Mouse (Mus musculus) yolk sac, embryonic 10.5 days (tissue): ENCODE results near the gene Zdhhc8.

Experiments
- DNase-seq: peaks from one replicate; pipeline ENCODE4 v3.0.0-alpha.2; 2017; ENCODE audit warnings: low spot score

Gene Zdhhc8

DNA sequence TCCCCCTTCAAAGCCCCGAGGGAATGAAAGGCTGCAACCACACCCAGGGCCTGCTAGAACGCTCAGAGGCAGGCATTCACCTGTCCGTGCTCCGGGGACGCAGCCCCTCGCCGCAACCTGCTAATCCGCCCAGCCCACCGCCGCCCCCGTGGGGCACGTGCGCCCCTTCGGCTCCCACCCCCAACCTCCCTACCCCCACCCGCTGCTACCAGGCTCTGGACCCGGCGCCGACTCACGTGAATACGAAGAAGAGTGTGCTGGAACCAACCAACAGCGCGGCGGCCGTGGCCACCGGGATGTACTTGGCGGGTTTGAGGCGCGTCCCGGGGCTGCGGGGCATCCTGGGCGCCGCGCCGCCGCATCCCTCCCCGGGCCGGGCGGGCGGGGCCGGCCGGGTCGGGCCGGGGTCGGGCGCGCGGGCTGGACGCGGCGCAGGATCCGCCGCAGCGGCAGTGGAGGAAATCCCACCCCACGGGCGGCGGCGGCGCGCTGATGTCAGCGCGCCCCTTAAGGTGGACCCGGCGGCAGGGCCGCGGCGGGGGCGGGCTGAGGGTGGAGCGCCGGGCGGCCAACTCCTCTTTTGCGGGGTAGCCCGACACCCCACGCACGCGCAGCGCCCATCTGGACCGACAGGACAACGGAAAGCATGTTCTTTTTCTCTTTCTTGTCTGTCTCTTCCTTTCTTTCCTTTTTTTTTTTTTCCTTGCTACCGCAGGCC is at the start of gene Zdhhc8:
TSS of gene Zdhhc8 (minus strand) at position 466 of the 718 bp plus-strand sequence.
- peak; percentile 75 for DNase-seq

DNA sequence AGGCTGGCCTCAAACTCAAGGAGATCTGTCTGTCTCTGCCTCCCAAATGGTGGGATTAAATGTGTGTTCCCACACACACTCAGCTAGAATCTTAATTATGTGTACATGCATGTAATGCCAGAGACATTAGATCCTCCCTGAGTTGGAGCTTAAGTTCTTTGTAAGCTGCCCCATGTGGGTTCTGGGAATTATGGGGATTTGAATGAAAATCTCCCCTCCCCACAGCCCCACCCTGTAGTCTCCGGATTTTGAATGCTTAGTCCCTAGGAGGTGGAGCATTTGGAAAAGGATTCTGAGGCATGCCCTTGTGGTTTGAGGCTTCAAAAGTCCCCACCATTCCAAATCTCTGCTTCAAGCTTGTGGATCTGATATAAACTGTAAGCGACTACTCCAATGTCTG is 40.2 kb upstream of the Zdhhc8 start:
- no peak for DNase-seq

DNA sequence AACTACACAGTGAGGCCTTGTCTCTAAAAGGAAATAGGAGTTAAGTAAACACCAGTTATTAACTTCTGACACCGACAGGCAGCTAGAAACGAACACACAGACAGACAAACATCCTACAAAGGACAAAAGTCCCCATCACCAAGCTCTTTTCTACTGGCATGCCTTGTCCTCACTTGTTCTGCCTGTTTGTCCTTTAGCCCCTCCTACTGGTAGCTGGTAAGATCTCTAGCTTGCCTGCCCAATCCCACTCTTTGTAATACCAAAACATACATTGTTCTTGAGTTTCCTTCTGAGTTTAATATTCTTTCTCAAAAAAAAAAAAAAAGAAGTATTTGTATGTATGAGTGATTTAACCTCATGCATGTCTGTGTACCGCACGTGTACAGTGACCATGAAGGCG is 33.2 kb upstream of the Zdhhc8 start:
- no peak for DNase-seq

DNA sequence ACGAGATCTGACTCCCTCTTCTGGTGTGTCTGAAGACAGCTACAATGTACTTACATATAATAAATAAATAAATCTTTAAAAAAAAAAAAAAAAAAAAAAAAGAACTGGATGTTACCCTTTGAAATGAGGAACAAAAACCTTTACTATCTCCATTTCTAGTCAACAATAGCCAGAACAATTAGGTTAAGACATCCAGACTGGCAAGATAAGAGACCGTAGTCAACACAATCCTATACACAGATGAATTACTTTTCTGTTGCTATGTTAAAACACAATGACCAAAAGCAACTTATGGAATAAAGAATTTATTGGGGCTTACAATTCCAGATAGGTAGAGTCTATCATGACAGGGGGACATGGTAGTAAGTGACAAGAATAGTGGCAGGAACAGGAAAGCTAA is 30.1 kb upstream of the Zdhhc8 start:
- no peak for DNase-seq

DNA sequence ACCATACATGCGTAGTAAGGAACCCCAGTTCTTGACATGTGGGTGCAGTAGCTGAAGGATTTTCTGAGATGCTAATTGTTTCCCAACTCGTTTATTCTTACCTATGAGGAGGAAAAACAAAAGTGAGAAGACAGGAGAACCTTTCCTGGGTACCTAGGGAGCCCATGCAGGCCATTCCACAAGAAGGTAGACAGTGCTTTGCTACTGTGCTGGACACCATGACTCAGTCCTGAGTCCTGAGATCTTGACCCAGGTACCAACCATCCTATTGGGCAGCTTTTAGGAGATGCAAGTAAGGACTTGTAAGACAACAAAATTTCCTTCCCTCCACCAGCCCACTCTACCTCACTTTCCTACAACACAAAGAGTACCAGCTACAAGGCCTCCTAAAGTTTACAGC is 23.3 kb upstream of the Zdhhc8 start, which contains the start of gene Gm49776:
TSS of gene Gm49776 (minus strand) at position 101 of the 400 bp plus-strand sequence.
- no peak for DNase-seq

DNA sequence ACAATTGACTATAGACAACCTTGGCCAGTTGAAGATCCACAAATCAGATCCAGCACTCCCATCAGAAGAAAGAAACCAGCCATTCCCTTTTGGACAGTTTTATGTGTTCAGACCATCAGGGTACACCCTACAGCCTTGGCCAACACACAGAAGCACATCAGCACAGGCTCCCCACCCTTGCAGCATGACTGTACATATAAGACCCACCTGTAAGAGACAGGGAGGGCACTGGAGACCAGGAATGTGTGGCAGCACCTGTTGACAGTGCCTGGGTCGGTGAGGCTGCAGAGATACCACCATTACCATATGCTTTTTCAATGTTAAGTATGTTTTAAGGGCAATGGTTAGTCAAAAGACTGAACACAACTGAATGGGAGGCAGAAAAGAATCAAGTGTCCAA is 18.9 kb upstream of the Zdhhc8 start:
- DNase-seq, result no peak

DNA sequence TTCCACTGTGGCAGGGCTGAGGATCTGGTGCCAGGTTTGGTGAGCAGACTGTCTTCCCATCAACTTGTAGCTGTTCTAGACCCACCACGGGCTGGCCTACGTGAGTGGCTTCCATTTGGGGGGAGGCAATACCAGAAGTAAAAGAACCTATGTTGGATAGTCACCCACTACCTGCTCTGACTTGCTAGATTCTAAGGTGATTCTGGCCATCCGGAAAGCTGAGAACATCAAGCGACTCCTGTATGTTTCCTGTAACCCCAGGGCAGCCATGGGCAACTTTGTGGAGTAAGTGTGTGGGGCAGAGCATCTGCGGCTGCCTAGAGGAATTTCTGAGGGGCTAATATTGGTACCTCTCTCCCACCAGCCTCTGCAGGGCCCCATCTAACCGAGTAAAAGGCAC is 17.8 kb upstream of the Zdhhc8 start:
- no peak for DNase-seq

DNA sequence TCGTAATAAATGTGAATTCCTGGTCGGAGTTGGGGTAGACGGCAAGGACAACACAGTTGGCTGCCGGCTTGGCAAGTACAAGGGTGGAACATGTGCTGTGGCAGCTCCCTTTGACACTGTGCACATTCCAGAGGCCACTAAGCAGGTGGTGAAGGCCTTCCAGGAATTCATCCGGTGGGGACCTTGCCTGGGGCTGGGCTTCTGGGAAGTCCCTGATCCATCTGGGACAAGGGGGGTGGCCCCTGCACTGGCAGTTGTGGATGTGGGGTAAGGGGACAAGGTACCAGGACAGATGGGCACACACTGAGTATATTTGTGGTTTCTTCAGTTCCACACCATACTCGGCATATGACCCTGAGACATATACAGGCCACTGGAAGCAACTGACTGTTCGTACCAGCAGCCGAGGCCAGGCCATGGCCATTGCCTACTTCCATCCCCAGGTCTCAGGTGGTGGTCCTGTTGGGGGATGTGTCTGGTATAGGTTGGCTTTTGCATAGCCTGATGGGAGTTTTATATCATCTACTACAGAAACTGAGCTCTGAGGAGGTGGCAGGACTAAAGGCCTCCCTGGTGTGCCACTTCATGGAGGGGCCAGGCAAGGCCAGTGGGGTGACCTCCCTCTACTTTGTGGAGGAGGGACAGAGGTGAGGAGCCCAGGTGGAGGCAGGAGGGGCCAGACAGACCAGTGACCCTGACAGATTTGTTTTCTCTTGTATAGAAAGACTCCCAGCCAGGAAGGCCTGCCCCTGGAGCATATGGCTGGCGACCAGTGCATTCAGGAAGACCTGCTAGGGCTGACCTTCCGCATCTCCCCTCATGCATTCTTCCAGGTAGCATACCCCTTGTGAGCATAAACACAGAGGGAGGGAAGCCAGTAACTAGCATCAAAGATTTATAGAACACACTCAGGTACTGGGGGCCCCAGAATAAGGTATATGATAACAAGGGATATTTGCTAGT is 16.2 kb upstream of the Zdhhc8 start:
- DNase-seq, result peak; percentile 49

DNA sequence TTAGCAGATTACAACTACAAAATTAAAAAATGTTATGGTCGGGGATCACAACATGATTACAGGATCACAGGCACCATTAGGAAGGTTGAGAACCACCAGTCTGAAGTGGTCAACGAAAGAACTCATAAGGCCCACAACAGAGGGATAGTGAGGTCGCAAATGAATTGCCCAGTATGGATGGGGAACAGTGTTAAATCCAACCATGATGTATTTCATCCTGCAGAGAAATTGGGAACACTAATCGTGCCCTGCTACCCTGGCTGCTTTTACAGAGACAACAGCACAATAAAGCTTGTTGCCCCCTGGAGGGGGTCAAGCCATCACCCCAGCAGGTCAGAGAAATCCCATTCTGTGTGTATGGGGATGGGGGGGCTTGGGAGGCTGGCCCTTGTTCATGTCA is 15.3 kb upstream of the Zdhhc8 start:
- no peak for DNase-seq

DNA sequence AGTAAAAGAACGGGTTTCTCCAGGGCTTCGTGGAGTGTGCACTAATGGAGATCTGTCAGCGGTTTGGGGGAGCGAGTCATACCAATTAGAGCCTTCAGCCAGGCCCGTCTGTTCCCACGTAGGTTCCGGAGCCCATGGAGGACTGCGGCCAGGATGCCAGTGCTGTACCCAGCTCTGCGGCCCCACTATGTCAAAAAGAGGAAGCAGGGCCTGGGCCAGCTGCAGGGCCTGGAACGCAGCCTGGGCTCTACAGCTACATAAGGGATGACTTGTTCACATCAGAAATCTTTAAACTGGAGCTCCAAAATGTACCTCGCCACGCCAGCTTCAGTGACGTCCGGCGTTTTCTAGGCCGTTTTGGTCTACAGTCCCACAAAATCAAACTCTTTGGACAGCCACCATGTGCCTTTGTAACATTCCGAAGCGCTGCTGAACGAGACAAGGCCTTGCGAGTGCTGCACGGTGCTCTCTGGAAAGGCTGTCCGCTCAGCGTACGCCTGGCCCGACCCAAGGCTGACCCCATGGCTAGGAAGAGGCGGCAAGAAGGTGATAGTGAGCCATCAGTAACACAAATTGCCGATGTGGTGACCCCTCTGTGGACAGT is 14.5 kb upstream of the Zdhhc8 start:
- peak; percentile 58 for DNase-seq

DNA sequence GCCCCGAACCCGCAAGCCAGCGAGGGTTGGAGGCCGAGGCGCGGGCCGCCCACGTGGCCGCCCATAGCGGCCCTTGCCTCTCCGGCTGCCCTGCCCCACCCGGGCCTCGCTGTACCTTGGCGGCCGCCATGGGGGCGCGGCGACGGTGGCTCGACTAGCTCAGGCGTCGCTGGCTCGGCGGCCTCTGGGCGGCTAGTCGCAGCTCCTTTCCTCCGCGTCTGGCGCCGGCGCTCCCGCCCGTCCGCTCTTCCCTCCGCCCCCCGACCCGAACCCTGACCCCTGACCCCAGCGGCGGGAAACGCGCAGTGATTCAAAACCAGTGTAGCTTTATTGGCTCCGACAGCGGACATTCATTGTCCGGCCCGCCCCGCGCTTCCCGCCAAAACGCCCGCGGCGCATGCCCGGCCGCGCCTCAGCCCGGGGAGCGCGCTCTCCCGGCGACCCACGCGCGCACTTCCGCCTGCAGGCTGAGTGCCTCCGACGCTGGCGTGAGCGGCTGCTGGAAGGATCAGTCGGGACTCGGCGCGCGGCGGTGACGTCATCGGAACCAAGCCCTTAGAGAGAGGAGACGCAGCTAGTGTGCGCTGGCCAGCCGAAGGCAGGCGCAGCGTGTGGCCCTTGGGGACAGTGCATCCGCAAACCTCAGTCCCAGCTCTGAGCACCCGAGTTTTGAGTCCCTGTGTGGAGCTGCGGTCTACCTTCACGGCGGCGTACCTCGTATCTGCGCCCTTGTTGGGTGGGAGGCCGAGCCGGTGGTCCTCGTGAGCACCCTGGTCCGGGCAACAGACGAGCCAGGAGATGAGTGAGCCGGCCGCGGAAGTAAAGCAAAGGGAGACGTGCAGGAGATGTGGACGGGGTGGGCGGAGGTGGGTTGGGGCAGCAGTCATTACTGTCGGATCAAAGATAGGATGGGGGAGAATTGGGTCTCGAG is 13.8 kb upstream of the Zdhhc8 start, which contains the start of the genes Trmt2a and Ranbp1:
TSS of gene Trmt2a (plus strand) at position 247 of the 931 bp plus-strand sequence.
TSS of gene Ranbp1 (minus strand) at position 300 of the 931 bp plus-strand sequence.
- DNase-seq, result peak; percentile 98

DNA sequence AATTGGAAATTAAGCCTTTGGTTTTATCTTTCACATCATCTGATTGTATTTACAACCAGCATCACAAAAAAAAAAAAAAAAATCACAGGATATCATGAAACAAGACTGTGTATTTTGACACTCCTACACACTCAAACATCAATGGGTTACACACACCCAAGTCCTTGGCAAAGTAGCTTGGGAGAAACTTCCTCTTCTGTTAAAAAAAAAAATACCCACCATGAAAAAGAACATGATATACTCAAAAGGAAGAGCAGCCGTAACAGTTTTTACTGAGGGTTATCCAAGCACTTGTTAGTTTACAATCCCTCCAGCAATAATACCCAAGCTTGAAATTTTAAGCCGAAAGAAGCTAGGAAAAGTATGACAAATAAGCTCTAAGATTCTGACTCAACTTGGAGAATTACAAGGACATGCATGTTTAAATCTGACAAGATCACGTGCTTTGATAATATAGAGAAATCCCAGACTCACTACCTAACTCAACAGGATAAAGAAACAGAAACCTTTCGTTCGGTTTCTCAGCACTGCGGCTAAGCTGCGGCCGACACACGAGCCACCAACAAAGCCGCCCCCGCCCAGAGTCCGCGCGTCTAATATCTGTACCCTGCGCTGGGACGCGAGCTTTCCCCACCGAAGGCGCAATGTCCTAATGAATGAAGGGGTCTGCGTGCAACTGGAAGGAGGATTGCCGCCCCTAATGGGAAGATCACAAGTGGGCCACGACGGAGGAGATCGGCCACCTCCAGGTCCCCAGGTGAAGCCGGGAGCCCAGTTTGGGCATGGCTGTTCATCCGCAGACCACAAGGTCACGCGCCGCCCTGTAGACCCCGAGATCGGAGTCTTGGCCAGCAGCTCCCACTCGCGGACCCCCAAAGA is 12.8 kb upstream of the Zdhhc8 start:
- no peak for DNase-seq

DNA sequence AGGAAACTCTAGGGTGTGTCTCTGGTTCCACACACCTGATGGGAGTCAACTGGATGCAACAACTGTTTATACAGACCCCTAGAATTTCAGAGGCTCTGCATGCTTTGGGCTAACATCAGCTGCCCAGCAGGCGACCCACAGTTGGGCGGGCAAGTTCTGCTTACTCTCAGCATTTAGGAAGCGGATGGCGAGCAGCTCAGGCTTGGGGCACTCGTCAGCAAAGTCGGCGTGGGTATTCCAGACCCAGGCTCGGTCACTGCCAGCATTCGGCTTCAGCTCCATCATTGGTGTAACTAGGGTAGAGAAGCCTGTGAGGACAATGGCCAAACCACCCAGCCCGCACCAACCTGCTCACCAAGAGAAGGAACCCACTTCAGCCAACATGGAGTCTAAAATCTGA is 6.6 kb upstream of the Zdhhc8 start:
- DNase-seq, result no peak

DNA sequence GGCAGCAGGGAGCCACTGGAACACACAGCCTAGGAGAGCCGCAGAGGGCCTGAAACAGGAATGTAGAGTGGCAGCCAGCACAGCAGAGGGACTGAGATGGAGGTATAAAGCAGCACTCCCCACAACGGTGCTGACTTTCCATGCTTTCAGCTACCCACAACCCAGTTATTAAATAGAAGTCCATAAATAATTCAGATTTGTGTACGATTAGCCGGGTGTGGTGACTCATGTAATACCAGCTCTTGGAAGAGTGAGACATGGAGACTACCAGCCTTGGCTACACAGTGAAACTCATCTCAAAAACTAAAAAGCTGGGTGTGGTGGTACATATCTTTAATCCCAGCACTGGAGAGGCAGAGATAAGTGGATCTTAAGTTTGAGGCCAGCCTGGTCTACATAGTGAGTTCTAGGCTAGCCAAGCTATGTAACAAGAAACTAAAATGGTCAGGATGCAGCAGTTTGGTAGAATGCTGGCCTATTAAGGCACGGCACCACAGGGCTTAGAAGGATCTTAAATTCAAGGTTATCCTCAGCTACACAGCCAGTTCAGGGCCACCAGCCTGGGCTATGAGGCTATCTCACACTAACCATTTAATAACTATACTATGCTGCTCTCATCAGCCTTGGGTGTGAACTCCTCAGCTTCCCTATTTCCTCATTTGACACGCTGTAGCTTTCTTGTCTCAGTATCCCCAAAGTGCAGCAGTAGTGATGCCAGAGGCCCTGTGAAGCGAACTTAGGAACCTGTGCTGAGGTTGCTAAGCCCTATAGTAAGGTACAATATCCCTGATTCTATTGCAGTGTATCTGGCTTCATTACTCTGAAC is 2.0 kb upstream of the Zdhhc8 start:
- no peak for DNase-seq

DNA sequence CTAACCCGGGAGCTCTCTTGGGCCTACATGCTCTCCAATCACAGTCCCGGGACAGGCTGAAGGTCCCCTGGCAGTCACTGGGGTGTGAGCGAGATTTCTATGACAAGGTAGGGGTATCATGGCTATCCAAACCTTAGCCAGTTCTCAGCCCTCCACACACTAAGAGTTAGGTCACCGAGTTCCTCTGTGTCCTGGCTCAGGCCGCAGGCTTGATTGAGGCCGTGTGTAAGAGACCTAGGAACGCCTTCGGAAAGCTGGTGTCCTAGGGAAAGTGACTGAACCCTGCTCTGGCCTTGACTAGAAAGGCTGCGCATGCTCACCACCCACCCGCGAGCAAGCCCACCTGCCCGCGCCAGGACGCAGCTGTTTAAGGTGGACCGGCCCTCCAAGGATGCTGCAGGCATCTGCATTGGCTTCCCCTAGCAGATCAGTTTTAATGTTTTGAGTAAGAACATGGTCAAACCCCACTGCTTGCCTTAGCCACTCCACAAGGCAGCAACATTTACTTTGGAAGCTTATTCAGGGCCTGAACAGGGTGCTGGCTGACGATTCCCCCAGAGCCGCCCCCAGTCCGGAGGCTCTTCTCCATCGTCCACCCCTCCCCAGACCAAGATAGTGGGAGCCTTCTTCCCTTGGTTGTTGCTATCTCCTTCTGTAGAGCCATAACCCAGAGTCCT is 591 bp upstream of the Zdhhc8 start:
- peak; percentile 73 for DNase-seq

DNA sequence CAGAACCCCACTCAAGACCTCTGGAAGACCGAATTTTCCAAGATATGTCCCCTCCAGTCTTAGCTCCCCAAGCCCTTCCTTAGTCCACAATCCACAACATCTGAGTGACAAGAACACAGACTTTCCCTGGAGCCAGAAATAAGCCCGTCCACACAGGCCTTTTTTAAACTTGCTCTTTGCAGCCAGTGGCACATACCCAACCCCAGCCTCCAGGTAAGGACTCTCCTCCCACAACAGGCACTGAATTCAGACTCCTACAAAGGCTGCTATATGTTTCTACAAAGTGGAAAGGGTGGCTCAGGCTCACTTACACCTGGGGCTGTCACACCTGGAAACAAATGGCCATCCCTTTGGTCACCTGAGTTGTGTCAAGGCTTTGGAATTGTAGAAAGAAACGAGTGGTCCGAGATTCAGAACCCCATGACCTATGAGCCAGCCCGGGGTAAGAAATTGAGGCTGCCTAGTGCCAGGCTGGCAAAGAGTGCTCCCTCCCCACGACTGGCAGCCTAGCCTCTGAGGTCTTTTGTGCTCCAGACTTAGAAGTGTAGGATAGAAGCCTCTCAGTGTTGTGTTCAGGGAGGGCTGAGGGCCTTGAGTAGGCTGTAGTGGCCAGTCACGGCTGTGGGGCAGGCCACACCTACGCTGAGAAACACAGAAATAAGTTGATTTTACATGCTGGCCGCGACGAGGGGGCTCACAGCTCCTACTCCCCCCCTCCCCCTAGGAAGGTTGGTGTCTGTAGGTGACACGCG is 841 bp downstream of the Zdhhc8 start:
- DNase-seq, result no peak

DNA sequence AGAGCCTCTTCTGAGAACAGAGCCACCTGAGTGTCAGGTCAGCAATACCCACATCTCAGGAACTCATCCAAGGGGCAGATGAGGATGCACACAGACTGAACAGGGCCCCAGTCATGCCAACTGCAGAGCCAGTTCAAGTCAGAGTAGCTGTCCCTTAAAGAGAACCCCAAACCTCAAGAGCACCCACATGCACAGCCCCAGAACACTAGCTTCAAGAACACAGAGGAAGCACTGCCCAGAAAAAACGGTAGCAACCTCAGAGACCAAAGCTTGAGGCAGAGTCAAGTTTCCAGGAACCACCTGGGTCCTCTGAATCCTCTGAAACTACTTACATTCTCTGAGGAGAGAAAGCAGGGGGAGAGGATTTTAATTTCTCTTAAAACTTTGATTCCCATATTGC is 1.5 kb downstream of the Zdhhc8 start:
- no peak for DNase-seq

DNA sequence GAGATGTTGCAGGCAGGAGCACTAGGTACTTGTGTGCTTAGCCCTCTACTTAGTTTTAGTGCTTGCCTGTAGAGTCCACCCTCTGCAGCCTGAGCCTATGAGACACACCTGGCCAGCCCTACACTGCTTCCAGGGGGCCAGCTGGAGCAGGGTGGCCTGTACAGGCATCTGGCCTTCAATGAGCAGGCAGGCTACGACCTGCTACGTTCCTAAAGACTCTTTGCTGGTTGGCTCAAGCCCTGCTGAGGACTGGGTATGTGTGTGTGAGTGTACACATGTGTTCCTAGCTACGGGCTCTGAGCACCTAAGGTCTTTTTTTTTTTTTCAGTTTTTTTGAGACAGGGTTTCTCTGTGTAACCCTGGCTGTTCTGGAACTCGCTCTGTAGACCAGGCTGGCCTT is 3.5 kb downstream of the Zdhhc8 start:
- DNase-seq, result no peak
